Mouse (Mus musculus) frontal cortex, postnatal 36 days (tissue): ENCODE data around the gene H2-M5.

ENCODE experiments used
- DNase-seq, 2 experiments: peaks; one replicate each; pipeline ENCODE4 v3.0.0; 2022; ENCODE audit warnings: low spot score in 2 of 2

Gene H2-M5

DNA sequence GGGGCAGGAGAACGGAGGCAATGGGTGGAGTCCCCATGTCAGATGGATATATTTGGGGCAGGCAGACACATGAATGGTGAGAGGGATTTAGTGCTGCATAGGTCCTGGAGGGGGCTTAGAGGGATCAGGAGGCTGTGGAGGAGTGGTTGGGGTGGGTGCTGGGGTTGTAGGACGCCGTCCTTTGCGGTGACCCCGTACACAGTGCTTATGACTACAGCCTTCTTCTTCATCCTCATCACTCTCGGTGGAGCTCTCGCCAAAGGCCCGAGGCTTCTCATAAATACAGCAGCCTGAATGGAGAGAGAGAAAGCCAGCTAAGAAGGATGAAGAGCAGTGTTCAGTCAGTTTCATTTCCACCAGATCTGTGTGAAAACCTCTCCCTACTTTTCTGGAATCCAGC is 40.1 kb downstream of the H2-M5 start:
- no peak for DNase-seq

- DNase-seq: no peak
Measured at GRCm38 (mm10) chr17:36948286-36948685, 41.1 kb downstream of the H2-M5 start.

DNA sequence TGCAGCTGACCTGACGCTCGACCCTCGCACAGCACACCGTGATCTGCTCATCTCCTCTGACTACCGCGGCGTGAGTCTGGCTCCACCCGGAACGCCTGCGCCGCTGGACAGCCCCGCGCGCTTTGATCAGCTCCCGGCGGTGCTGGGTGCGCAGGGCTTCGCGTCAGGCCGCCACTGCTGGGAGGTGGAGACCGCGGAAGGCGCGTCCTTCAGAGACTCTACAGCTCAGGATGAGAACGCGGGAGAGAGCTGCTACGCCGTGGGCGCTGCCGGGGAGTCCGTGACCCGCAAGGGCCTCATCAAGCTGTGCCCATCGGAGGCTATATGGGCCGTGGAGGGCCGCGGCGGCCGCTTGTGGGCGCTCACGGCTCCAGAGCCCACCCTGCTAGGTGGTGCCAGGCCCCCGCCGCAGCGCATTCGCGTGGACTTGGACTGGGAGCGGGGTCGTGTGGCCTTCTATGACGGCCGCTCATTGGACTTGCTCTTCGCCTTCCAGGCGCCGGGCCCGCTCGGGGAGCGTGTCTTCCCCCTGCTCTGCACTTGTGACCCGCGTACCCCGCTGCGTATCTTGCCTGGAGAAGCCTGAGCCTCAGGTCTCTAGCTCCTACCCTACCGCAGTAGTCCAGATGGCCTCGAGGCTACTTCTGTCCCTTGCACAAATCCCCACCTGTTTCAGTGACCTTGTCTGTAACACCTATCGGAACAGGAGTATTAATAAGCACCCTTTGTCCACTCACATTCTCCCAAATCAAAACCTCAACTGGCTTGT is 42.1 kb downstream of the H2-M5 start:
- DNase-seq: peak; percentile 63 to 64

DNA sequence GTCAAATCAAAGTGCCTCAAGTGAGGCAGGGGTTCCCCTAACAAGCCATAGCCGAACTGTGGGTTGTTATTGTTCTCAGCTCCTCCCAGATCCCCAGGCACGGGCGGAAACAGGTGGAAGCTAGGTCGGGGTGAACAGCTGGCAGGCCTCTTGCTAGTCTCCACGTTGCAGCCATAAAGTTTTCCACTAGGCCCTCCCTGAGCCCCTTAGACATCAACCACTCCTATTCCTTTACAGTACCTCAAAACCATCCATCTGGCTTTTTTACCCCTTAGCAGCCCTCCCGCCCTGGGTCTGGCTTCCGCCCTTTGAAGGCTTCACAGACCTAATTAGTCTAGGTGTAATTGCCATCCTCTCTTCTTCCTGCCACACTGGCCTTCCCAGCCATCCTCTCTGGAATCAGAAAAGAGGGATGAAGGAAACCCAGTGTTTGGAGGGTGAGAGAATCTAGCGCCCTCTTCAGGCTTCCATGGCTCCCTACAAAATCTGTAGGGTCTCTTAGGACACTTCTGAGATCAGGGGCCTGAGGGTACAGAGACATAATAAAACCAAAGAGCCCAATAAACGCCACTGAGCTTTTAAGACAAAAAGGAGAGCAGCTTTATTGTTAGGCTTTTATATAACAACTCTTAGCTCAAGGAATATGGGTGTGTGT is 45.1 kb downstream of the H2-M5 start:
- DNase-seq: no peak

DNA sequence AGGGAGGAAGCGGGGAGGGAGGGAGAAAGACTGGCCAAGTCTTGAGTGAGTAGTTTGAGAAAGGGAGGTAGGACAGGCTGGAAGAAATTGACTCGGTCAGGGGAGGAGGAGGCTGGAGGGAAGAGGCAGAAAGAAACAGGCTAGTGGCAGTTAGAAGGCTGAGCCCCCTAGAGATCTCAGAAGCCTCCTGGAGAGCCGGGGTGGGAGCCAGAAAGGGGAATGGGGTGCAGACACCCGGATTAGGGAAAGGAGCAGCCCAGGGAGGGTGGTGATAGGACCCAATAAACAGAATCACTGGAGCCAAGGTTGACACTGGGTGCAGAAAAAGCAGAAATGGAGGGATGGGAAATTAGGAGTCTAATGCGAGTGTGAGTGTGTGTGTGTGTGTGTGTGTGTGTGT is 45.6 kb downstream of the H2-M5 start:
- DNase-seq: no peak

DNA sequence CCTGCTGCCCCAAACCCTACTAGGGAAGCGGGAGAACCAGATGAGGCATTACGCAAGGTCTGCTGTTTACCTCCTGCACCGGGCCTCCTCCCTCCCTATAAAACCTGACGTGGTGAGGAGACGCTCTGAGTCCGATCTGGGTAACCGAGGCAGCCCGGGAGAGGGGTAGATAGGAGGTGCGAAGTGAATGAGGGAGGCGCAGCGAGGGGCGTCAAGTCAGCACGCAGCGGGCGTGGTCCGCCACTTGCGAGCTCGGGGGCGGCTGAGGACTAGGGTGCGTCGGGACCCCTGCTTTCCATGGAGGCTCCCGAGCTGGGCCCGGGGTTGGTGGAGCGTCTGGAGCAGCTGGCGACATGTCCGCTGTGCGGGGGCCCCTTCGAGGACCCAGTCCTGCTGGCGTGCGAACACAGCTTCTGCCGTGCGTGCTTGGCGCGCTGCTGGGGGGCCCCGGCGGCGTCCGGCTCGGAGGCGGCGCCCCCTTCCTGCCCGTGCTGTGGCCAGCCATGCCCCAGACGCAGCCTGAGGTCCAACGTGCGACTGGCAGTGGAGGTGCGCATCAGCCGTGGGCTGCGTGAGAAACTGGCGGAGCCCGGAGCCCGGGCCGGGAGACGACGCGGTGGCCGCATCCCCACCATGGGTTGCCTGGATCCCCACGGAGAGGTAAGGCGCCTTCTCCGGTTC is 46.4 kb downstream of the H2-M5 start, which contains the start of gene Rnf39:
Gene Rnf39 (plus strand): TSS at position 128 of the 681 bp plus-strand sequence.
- no peak for DNase-seq

GRCm38 (mm10) chr17:36942391-36942790 is 46.9 kb downstream of the H2-M5 start:
- peak; percentile 67 to 68 for DNase-seq

GRCm38 (mm10) chr17:36938056-36938455 is 51.3 kb downstream of the H2-M5 start:
- no peak for DNase-seq
